Mouse (Mus musculus) cerebellum, postnatal 25 days (tissue): ENCODE results near the gene Grk3.
A peak's percentile ranks its signal among the peaks of the same experiment; 100 is the strongest.

Source experiments
- DNase-seq, 2 experiments: peaks; one replicate each; pipeline ENCODE4 v3.0.0; 2021; ENCODE audit warnings: mixed read lengths in 2 of 2

The Grk3 gene

DNA sequence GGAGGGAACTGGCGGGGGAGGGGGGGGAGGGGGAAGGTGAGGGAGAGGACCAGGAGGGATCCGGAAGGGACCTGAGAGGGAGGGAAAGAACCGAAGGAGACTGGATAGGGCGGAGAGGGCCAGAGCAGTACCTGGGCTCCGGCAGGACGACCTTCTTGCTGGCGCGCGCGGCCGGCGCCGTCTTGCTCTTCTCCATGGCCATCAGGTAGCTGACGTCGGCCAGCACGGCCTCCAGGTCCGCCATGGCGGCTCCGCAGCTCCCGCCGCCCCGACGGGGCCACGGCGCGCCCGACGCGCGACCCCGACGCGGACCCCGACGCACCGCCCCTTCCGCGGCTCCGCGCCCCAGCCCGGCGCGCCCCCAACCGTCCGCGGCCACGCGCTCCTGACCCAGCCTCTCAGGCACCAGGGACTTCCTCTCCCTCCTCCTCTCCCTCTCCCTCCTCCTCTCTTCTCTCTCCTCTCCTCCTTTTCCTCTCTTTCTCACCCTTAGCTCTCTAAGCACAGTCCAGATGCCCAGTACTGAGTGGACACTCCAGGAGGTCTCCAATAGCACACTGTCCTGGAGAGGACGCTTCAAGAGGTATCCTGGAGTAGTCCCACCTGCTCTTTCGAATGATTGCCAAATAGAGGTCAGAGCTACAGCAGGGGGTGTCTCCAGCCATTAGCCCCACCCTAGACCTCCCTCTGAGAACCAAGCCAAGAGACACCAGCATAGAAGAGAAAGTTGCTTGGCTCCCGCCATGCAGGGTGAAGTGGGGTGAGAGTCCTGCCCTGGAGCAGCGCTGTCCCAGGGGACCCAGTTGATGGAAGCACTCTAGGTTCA, at the start of gene Grk3:
Gene Grk3 (minus strand): TSS at position 556 of the 826 bp plus-strand sequence.
- peak; percentile 82 to 86 for DNase-seq

- peak; percentile 91 for DNase-seq
Measured at GRCm38 (mm10) chr5:113054308-113054707, 38.7 kb upstream of the Grk3 start.

GRCm38 (mm10) chr5:113050581-113051185, 35.1 kb upstream of the Grk3 start:
- DNase-seq = peak in 1 of 2 experiments; percentile 36

DNA sequence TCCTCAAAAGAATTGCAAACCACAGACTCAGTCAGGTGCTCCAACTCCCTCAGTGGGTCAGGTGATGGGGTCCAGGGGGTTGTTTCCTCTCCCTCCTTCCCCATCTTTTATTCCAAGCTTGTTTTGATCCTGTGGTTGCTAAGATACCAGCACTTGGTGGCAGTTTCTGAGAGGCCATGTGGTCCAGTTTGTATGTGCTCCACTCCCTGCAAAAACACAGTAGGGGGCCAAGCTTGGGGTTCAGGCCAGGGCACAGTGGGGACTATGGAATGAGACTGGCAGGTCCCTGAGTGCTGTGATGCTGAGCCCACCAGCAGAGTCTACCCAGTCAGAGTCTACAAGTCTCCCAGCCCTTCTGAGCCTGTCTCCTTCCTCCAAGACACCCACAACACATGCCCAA, 34.3 kb upstream of the Grk3 start:
- DNase-seq = no peak

DNA sequence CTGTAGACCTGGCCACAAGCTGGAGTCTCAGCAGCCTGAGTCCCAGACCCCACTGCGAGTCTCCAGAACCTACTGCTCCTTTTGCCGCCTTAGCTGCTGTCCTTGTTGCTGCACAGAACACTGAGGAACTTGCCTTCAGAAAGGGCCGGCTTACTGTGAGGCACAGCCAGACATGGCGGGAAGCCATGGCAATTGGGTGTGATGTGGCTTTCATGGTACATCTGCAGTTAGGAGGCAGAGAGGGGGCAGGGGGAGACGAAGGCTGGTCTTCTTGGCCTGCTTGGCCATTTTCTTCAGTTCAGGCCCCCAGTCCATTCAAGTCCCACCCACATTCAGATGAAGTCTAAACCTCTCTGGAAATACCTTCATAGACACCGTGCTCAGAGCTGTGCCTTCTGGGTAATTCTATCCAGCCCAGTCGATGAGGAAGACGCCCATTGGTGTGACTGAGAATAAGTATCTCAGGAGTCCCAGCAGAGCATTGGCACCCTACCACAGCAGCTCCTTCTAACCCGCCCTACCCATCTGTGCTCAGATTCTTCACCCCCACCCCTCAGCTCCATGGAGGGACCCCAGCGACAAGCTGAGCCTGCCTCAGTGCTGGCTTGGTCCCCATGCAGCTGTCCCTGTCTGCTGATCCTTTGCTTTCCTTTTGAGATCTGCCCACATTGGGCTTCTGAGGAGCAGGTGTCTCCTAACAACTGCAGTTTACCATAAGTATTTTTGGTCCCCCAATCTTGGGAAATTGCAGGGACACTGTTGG, 30.1 kb upstream of the Grk3 start:
- no peak for DNase-seq

GRCm38 (mm10) chr5:113043531-113043930, 27.9 kb upstream of the Grk3 start:
- DNase-seq = peak; percentile 90 to 94

GRCm38 (mm10) chr5:113041567-113042071, 26.0 kb upstream of the Grk3 start:
- peak; percentile 95 for DNase-seq

DNA sequence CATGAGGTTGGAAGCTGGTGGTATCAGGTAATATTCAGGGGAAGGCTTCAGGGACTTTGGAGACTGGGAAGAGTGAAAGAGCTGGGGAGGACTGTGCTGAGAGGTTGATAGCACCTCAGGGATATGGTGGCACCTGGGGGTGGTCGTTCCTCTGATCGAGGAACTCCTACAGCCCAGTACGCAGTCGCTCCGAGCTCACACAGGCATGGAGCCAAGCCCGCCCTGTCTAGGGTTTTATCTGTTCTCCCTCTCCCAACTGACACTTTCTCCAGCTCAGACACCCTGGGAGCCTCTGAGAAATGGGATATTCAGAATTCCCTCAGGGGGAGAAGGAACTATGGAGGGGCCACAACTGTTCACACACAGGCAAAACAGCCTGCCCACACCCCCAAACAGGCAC, 25.2 kb upstream of the Grk3 start:
- DNase-seq = peak; percentile 63 to 75

DNA sequence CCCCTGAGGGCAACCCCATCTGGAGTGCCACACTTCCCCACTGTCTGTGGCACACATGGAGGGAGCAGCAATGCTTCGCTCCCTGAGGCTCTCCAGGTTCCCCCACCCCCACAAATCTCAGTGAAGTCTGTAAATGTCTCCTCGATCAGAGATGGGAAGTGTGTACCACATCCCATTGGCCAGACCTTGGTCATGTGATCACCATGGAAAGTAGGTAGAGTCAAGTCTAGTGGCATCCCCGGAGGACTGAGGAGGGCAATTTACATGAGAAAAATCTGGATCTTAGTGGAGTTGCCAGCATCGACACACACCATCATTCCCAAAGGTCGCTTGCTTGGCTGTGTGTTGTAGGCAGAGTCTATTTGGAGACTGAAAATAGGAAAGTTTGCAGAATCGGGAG, 23.0 kb upstream of the Grk3 start:
- no peak for DNase-seq

GRCm38 (mm10) chr5:113035094-113036047, 19.8 kb upstream of the Grk3 start:
- DNase-seq = peak; percentile 36 to 55

GRCm38 (mm10) chr5:113031201-113031754, 15.7 kb upstream of the Grk3 start:
- DNase-seq = peak in 1 of 2 experiments; percentile 45

- DNase-seq = no peak
Measured at GRCm38 (mm10) chr5:113030082-113030481, 14.5 kb upstream of the Grk3 start.

DNA sequence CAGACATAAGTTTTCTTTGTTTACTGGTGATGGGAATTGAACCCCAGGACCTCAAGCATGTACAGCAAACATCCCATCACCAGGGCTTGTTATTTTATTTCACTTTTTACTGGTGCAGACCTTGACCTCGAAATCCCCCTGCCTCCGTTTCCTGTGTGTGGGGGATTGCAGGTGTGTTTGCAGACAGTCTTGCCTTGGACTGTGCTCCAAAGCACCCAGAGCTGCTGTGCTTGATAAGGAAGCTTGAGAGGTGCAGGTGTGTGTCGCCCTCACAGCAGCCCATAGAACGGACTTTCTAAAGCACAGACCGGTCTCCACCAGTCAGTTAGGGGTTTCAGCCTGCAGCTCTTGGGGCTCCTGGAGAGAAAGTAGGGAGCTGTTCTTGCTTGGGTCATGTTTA, 11.1 kb upstream of the Grk3 start:
- no peak for DNase-seq

GRCm38 (mm10) chr5:113024154-113024764, 8.7 kb upstream of the Grk3 start:
- peak; percentile 34 to 62 for DNase-seq

DNA sequence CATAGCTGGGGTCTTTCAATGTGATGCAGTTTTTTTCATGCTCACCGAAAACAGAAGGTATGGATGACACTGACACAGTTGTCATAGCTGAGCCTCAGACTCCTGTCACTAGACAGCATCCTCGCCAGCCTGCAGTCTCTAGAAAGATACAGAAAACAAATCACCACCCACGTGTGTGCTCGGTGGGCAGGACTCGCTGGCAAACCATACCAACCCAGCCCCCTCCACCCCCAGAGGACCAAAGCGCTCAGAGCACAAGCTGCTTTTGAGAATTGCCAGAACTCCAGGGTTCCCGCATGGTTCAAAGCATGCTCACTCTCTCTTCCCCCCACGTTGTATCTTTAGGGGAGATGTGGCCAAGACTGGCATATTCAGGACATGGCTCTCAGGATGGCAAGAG, 2.6 kb upstream of the Grk3 start:
- DNase-seq = no peak

- no peak for DNase-seq
Measured at GRCm38 (mm10) chr5:113017004-113017403, 1.4 kb upstream of the Grk3 start.

DNA sequence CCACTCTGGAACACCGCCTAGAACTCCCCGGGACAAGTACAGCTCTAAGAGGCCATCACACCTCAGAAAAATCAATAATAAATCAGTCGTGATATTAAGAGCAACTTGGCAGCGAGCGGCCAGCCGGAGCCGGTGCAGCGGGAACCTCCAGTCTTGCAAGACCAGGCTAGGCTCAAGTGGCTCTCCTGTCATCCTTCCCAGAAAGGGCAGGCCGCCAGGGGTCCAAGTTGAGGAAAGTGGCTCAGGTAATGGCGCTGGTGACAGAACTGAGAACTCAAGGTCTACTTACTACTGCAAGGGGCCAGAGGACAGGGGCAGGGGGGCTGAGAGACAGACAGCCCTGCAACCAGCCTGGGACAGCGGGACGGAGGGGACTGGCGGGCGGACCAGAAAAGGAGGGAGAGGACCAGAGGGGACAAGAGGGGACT, 769 bp downstream of the Grk3 start:
- peak; percentile 75 to 78 for DNase-seq

DNA sequence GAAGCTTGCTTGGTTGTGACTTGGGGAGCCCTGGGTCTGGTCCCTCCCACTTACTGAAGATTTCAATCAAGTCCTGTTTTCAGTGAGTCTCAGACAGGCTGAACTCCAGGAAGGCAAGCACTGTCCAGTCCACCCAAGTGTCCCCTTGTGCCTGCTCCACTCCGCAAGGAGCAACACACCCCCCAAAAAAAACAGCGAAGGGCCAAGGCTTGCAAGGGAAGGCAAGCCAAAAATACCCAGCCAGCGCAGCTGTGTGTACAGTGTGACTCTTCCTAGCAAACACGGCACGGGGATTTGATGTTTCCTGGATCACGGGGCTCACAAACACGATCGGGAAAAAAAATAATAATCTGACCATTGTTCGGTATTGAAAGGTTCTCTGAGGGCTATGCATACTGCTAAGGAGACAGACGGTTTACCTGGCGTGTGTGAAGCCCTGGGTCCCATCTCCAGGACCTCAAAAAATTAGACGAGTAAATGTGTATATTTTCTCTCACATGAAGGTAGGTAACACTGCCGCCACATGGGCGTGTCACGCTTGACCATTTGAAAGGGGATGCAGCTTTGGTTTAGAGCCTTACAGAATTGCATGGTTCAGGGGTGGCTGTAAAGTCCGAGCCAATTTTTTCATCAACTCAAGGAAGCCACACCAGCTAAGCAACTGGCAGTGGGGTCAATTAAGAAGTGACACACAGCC, 1.3 kb downstream of the Grk3 start:
- DNase-seq = peak; percentile 65 to 68

DNA sequence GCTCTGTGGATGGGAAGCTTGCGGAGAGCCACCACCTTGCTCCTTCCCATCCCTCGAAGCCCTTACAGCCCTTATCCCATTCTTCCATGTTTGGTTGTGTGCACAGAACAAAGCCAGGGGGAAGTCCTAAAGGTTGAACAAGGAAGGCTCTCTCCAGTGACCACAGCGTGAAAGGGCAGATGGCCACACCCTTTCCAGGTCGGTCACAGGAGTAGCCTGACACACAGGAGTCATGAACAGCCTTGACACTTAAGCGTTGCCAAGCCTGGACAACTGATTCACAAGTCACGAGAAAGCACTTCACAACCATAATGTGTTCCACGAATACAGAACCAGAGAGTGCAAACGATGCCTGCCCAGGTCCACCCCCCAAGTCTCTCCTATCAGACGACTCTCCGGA, 3.7 kb downstream of the Grk3 start:
- no peak for DNase-seq

GRCm38 (mm10) chr5:113009183-113009820, 6.3 kb downstream of the Grk3 start:
- no peak for DNase-seq
